Comparison of ENCODE assay signal across 9 mouse cellular contexts in genomic region chr8:121125311-121125876, GRCm38 (mm10). TPM values are rescaled to one million over a fixed set of nuclear protein-coding genes. Genes with fewer than 3 reads are reported as not detected.
DNase-seq lines count a peak whose midpoint lies in the region; ATAC-seq and TF ChIP-seq lines count a peak whose summit lies in the region.
"Had no signal": no experiment of that assay in that cellular context is flagged by ENCODE, and none has a peak within 500 bp of the region (broad histone marks: within the 10 kb centered on the region; RNA-seq: fewer than 3 reads in every experiment).

No protein-coding gene starts in this region.

- H3K4me3 ChIP-seq in ES-E14 (ENCODE audit: insufficient read depth in 1 of 2, low read depth in 1 of 2, low read length in 2 of 2, poor library complexity in 1 of 2, severe bottlenecking in 1 of 2): peak overlapping the region; percentile 8 to 72; a peak in 3 of 4 replicates
- H3K4me3 ChIP-seq in gastrocnemius, adult 2 months: peak overlapping the region; percentile 64
- peak overlapping the region; percentile 15 for H3K4me3 ChIP-seq in hindbrain, embryonic 13.5 days
- H3K4me3 ChIP-seq in limb, embryonic 13.5 days: peak overlapping the region; percentile 38
- peak overlapping the region; percentile 24 for H3K4me3 ChIP-seq in midbrain, embryonic 12.5 days
- H3K4me3 ChIP-seq in stomach, embryonic 15.5 days (replicated peaks): peak overlapping the region; percentile 44
- H3K4me3 ChIP-seq: erythroblast, embryonic 14.5 days had no signal

- H3K4me1 ChIP-seq in ES-E14 (ENCODE audit: control insufficient read depth in 2 of 2, insufficient read depth in 2 of 2, low read length in 2 of 2, poor library complexity in 1 of 2): peaks cover 0 to 7% of the 10 kb centered on the region in 2 experiments; a peak in 1 of 4 replicates
- peaks cover 30% of the 10 kb centered on the region for H3K4me1 ChIP-seq in hindbrain, embryonic 13.5 days (replicated peaks)
- H3K4me1 ChIP-seq in limb, embryonic 13.5 days: peaks cover 58% of the 10 kb centered on the region
- H3K4me1 ChIP-seq in midbrain, embryonic 12.5 days: peaks cover 24% of the 10 kb centered on the region
- H3K4me1 ChIP-seq in stomach, embryonic 15.5 days: peaks cover 16% of the 10 kb centered on the region

- under 1% methylated on average over 36 of the region's 36 CpGs for WGBS in hindbrain, embryonic 13.5 days
- under 1% methylated on average over 35 of the region's 36 CpGs for WGBS in limb, embryonic 13.5 days
- WGBS in midbrain, embryonic 12.5 days: under 1% methylated on average over 35 of the region's 36 CpGs
- WGBS in stomach, embryonic 15.5 days: under 1% methylated on average over 35 of the region's 36 CpGs

- H3K9me3 ChIP-seq in ES-E14 (ENCODE audit: control insufficient read depth, insufficient read depth, low read depth, low read length): no peaks in the 10 kb centered on the region
- H3K9me3 ChIP-seq in hindbrain, embryonic 13.5 days: peaks cover 3% of the 10 kb centered on the region; the same call in 1 of the 2 replicates
- H3K9me3 ChIP-seq in limb, embryonic 13.5 days: 0 out of 2 replicates have a peak, but pooled peaks cover 4% of the 10 kb centered on the region
- no peaks in the 10 kb centered on the region for H3K9me3 ChIP-seq in midbrain, embryonic 12.5 days
- H3K9me3 ChIP-seq in stomach, embryonic 15.5 days: no peaks in the 10 kb centered on the region

- in situ Hi-C loops in ES-E14 (cut with MboI; ENCODE audit: low sequenced_read_pairs in 2 of 2, unreplicated experiment in 2 of 2): loop anchor here in 1 of 2 experiments (5.0 kb wide), 1 partner anchor 197 kb away; no protein-coding TSS in a partner anchor

- no peaks in the 10 kb centered on the region for H3K36me3 ChIP-seq in ES-E14 (ENCODE audit: control insufficient read depth, insufficient read depth, low read length, poor library complexity, severe bottlenecking)
- no peaks in the 10 kb centered on the region for H3K36me3 ChIP-seq in hindbrain, embryonic 13.5 days
- H3K36me3 ChIP-seq in limb, embryonic 13.5 days: no peaks in the 10 kb centered on the region; the same call in 1 of the 2 replicates
- H3K36me3 ChIP-seq in midbrain, embryonic 12.5 days: no peaks in the 10 kb centered on the region
- H3K36me3 ChIP-seq in stomach, embryonic 15.5 days: no peaks in the 10 kb centered on the region

- H3K27me3 ChIP-seq in hindbrain, embryonic 13.5 days: peaks cover 100% of the 10 kb centered on the region
- peaks cover 99% of the 10 kb centered on the region for H3K27me3 ChIP-seq in limb, embryonic 13.5 days
- peaks cover 100% of the 10 kb centered on the region for H3K27me3 ChIP-seq in midbrain, embryonic 12.5 days
- peaks cover 93% of the 10 kb centered on the region for H3K27me3 ChIP-seq in stomach, embryonic 15.5 days (replicated peaks)

- TF ChIP-seq CTCF in gastrocnemius, adult 2 months (IDR thresholded peaks at IDR 0.05): peak; percentile 48

- peak; percentile 65 for ATAC-seq in hindbrain, embryonic 13.5 days (ENCODE audit: low FRiP score)
- ATAC-seq in limb, embryonic 13.5 days (ENCODE audit: low FRiP score, low read depth): peak; percentile 81
- peak; percentile 56 for ATAC-seq in midbrain, embryonic 12.5 days (ENCODE audit: low FRiP score, low read depth)
- peak; percentile 74 for ATAC-seq in stomach, embryonic 15.5 days (ENCODE audit: insufficient read depth, low FRiP score, low read depth)

- H3K4me2 ChIP-seq in hindbrain, embryonic 13.5 days: peak overlapping the region; percentile 40
- H3K4me2 ChIP-seq in limb, embryonic 13.5 days (replicated peaks): peak overlapping the region; percentile 69
- H3K4me2 ChIP-seq in midbrain, embryonic 12.5 days (replicated peaks): peak overlapping the region; percentile 43
- peak overlapping the region; percentile 83 for H3K4me2 ChIP-seq in stomach, embryonic 15.5 days

- H3K9ac ChIP-seq in ES-E14 (ENCODE audit: insufficient read depth, low read depth, low read length, poor library complexity, severe bottlenecking): no peak overlapping the region
- H3K9ac ChIP-seq in hindbrain, embryonic 13.5 days: no peak overlapping the region
- H3K9ac ChIP-seq in limb, embryonic 13.5 days: peak overlapping the region; percentile 39; the same call in 1 of the 2 replicates
- no peak overlapping the region for H3K9ac ChIP-seq in midbrain, embryonic 12.5 days (replicated peaks)
- H3K9ac ChIP-seq in stomach, embryonic 15.5 days: no peak overlapping the region

- H3K27ac ChIP-seq in ES-E14 (ENCODE audit: insufficient read depth, low read depth, low read length, poor library complexity, severe bottlenecking): no peak overlapping the region
- peak overlapping the region; percentile 58 for H3K27ac ChIP-seq in gastrocnemius, adult 2 months
- H3K27ac ChIP-seq in hindbrain, embryonic 13.5 days: no peak overlapping the region
- no peak overlapping the region for H3K27ac ChIP-seq in limb, embryonic 13.5 days
- H3K27ac ChIP-seq in midbrain, embryonic 12.5 days (replicated peaks): no peak overlapping the region
- peak overlapping the region; percentile 67; the same call in 1 of the 2 replicates for H3K27ac ChIP-seq in stomach, embryonic 15.5 days

- intact Hi-C loops in gastrocnemius, adult 2 months (cut with DNase I): no loop called here

- peak; percentile 86 for DNase-seq in ES-E14 (ENCODE audit: low read depth, low spot score)
- peak; percentile 55 for DNase-seq in brain, adult 2 months (ENCODE audit: low read depth, low spot score)
- DNase-seq in gastrocnemius, adult 2 months: peak; percentile 65
- no peak for DNase-seq in T-cell, adult 2 months (ENCODE audit: low spot score)

TF ChIP-seq in ES-E14, 5 proteins besides CTCF, POLR2A, EP300 and RAD21:
- TF ChIP-seq MAFK (IDR thresholded peaks at IDR 0.05; ENCODE audit: insufficient read depth, low read depth, low read length) (no peak), ZNF384 (IDR thresholded peaks at IDR 0.05; ENCODE audit: low read depth, low read length) (no peak), CHD2 (IDR thresholded peaks at IDR 0.05; ENCODE audit: low read depth, low read length) (no peak), ZC3H11A (IDR thresholded peaks at IDR 0.05; ENCODE audit: borderline replicate concordance, low read depth, low read length) (no peak), HCFC1 (IDR thresholded peaks at IDR 0.05; ENCODE audit: borderline replicate concordance, insufficient read depth, low read length) (no peak)

RNA-seq across cellular contexts. Expression of gene Foxl1, which starts 2.3 kb away (rescaled TPM):
- 0.09 TPM in 1 of 2 replicates, not detected in the other for total RNA-seq in ES-E14 (2012; rRNA removed)
- total RNA-seq in gastrocnemius, adult 2 months (2021): not detected
- polyA plus RNA-seq in hindbrain, embryonic 13.5 days (2015; fragmentation: Nextera tagmentation; extraction: Ambion mirVana): 0.16 and 0.27 TPM in 2 replicates
- 0.15 and 0.18 TPM in 2 replicates for polyA plus RNA-seq in limb, embryonic 13.5 days (2015; fragmentation: Nextera tagmentation; extraction: Ambion mirVana)
- 0.46 and 1.3 TPM in 2 replicates for polyA plus RNA-seq in midbrain, embryonic 12.5 days (2016; fragmentation: Nextera tagmentation; extraction: Ambion mirVana)
- polyA plus RNA-seq in stomach, embryonic 15.5 days (2015; fragmentation: Nextera tagmentation; extraction: Ambion mirVana): 7.2 and 9.4 TPM in 2 replicates
- polyA plus RNA-seq: erythroblast, embryonic 14.5 days had no signal

RNA-seq across cellular contexts. Expression of gene Foxc2, which starts 9.4 kb away (rescaled TPM):
- 0.11 and 0.27 TPM in 2 replicates for total RNA-seq in ES-E14 (2012; rRNA removed)
- total RNA-seq in gastrocnemius, adult 2 months (2021): under 1 TPM; 0.20 TPM
- 2.8 and 4.1 TPM in 2 replicates for polyA plus RNA-seq in hindbrain, embryonic 13.5 days (2015; fragmentation: Nextera tagmentation; extraction: Ambion mirVana)
- 7.5 and 8.3 TPM in 2 replicates for polyA plus RNA-seq in limb, embryonic 13.5 days (2015; fragmentation: Nextera tagmentation; extraction: Ambion mirVana)
- 6.8 and 17.4 TPM in 2 replicates for polyA plus RNA-seq in midbrain, embryonic 12.5 days (2016; fragmentation: Nextera tagmentation; extraction: Ambion mirVana)
- polyA plus RNA-seq in stomach, embryonic 15.5 days (2015; fragmentation: Nextera tagmentation; extraction: Ambion mirVana): 0.77 and 0.90 TPM in 2 replicates
- polyA plus RNA-seq: erythroblast, embryonic 14.5 days had no signal

RNA-seq across cellular contexts. Expression of gene Mthfsd, which starts 17.2 kb away (rescaled TPM):
- 31.6 and 35.8 TPM in 2 replicates for total RNA-seq in ES-E14 (2012; rRNA removed)
- total RNA-seq in gastrocnemius, adult 2 months (2021): 10 to 100 TPM; 16.2 to 17.9 TPM
- 53.8 and 54.1 TPM in 2 replicates for polyA plus RNA-seq in hindbrain, embryonic 13.5 days (2015; fragmentation: Nextera tagmentation; extraction: Ambion mirVana)
- polyA plus RNA-seq in limb, embryonic 13.5 days (2015; fragmentation: Nextera tagmentation; extraction: Ambion mirVana): 65.4 and 76.9 TPM in 2 replicates
- polyA plus RNA-seq in midbrain, embryonic 12.5 days (2016; fragmentation: Nextera tagmentation; extraction: Ambion mirVana): 59.6 and 61.4 TPM in 2 replicates
- 53.9 and 56.3 TPM in 2 replicates for polyA plus RNA-seq in stomach, embryonic 15.5 days (2015; fragmentation: Nextera tagmentation; extraction: Ambion mirVana)

RNA-seq across cellular contexts. Expression of gene Foxf1, which starts 41.2 kb away (rescaled TPM):
- 0.37 and 1.1 TPM in 2 replicates for total RNA-seq in ES-E14 (2012; rRNA removed)
- under 1 TPM; 0.10 to 0.14 TPM for total RNA-seq in gastrocnemius, adult 2 months (2021)
- polyA plus RNA-seq in hindbrain, embryonic 13.5 days (2015; fragmentation: Nextera tagmentation; extraction: Ambion mirVana): 0.96 and 1.3 TPM in 2 replicates
- polyA plus RNA-seq in limb, embryonic 13.5 days (2015; fragmentation: Nextera tagmentation; extraction: Ambion mirVana): 0.43 and 0.86 TPM in 2 replicates
- 0.24 and 0.33 TPM in 2 replicates for polyA plus RNA-seq in midbrain, embryonic 12.5 days (2016; fragmentation: Nextera tagmentation; extraction: Ambion mirVana)
- 131 and 136 TPM in 2 replicates for polyA plus RNA-seq in stomach, embryonic 15.5 days (2015; fragmentation: Nextera tagmentation; extraction: Ambion mirVana)
- polyA plus RNA-seq: erythroblast, embryonic 14.5 days had no signal

Comparison
In these comparisons a context has a peak if more than half of its experiments do, and no peak if none do; other contexts are left out.
1. H3K27ac ChIP-seq: peak in gastrocnemius, adult 2 months (single experiment) and stomach, embryonic 15.5 days (single experiment); none in ES-E14 (single experiment), hindbrain, embryonic 13.5 days (single experiment), limb, embryonic 13.5 days (single experiment) and midbrain, embryonic 12.5 days (single experiment).
2. Peak in every context shown above with its lines, with median percentiles within 50 percentile points of each other: H3K4me3 ChIP-seq, ATAC-seq and H3K4me2 ChIP-seq.